Mouse (Mus musculus) olfactory bulb, adult 2 months (tissue): ENCODE data around the gene Rell1.

Experiments
- CTCF ChIP-seq: fragments of 200-500 bp; IDR thresholded peaks from 2 replicates; pipeline ENCODE4 v1.5.1; 2012; ENCODE audit warnings: low read depth, mild to moderate bottlenecking, low read length, moderate library complexity; ENCODE audit not compliant: insufficient read depth
- POLR2A ChIP-seq: fragments of 200-500 bp; IDR thresholded peaks from 2 replicates; pipeline ENCODE4 v1.6.1; 2012; ENCODE audit warnings: mild to moderate bottlenecking, low read depth, low read length, moderate library complexity; ENCODE audit not compliant: insufficient read depth

DNA sequence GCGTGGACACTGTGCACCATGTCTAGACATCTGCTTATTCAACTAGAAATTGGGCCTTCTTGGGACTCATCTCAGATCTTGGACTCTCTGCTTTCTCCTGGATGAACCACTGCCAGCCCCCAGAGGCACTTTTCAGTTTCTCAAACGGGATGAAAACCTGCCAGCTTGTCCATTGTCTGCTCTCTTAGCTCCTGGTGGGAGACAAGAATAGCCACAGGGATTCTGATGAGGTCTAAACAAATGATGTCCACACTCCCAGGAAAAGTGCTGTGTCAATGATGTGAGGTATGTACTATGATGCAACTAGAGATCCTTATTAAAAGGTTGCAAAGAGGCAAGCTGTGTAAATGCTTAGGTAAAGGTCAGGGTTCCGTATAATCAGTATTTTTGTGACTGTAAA lies 25.2 kb upstream of the Rell1 start:
- TF ChIP-seq CTCF (no peak), POLR2A (no peak)
